Mouse (Mus musculus): ENCODE measurements at regions not wholly inside any gene's neighbourhood (a gene's known extent, or its start where the extent isn't known, plus 50 kb on each side); places are given as distances from the start of the nearest gene placed in this dataset.

DNA sequence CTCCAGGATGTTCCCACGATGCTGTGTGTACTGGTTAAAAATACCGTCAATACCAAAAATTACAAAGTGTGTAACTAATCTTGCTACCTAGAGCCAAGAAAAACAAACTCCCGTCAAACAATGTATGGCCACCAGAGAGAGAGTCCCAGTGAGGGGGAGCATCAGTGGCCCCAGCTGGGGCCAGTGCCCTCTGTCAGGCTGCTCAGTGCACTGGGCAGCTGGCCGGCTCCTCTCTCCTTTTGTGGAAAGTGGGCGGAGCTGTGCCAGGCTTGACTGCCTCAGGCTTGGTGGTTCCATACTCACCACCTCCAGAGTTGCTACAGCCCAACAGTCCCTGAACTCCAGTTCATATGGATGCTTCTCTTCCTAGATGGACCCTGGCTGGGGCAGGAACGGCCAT lies 53.8 kb upstream of the Sept5 start:
- no peak overlapping the region for H3K27ac ChIP-seq (ENCODE audit: insufficient read depth, low read depth, low read length)
- peaks cover 10% of the 10 kb centered on the region for H3K4me1 ChIP-seq (ENCODE audit: control insufficient read depth, insufficient read depth, low read length)
- no peak for TF ChIP-seq POLR2A (IDR thresholded peaks at IDR 0.05; ENCODE audit: borderline replicate concordance, low read depth, low read length)
- TF ChIP-seq CTCF (IDR thresholded peaks at IDR 0.05; ENCODE audit: low read depth, low read length) = no peak
- no peak overlapping the region for H3K4me3 ChIP-seq (ENCODE audit: insufficient read depth, low read length)

DNA sequence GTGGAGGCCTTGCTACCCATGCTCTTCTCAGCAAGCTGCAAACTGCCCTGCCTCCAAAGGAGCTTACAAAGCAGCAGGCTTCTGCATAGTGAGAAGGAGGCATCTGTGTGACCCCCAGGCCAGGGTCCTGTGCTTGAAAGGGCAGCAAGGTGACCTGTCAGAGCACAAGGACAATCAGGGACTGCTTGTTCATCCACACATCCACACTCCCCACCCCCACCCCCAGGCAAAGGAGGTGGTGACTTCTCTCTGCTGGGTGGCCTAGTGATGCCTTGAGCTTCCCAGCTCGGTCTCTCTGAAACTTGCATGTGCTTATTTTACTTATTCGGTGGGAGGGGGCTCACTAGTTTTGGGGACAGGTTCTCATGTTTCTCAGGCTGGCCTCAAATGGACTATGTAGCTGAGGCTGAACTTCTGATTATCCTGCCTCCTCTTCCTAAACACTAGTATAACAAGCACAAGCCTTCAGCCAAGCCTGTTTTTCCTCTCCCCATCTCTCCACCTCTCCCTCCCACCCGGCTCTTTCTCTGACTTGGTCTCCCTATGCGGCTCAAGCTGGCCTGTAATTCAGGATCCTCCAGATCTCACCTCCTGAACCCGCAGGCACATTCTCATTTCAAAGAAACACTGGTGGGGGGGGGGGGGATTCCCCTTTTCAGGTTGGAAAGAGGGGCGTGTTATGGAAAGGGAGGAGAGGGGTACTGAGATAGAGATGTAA lies 56.4 kb upstream of the Sept5 start:
- no peak for TF ChIP-seq POLR2A (IDR thresholded peaks at IDR 0.05; ENCODE audit: borderline replicate concordance, low read depth, low read length)
- TF ChIP-seq CTCF (IDR thresholded peaks at IDR 0.05; ENCODE audit: low read depth, low read length) = no peak
- Histone ChIP-seq H3K4me1 (ENCODE audit: control insufficient read depth, insufficient read depth, low read length) (no peaks in the 10 kb centered on the region), H3K27ac (ENCODE audit: insufficient read depth, low read depth, low read length) (no peak overlapping the region), H3K4me3 (ENCODE audit: insufficient read depth, low read length) (no peak overlapping the region)

DNA sequence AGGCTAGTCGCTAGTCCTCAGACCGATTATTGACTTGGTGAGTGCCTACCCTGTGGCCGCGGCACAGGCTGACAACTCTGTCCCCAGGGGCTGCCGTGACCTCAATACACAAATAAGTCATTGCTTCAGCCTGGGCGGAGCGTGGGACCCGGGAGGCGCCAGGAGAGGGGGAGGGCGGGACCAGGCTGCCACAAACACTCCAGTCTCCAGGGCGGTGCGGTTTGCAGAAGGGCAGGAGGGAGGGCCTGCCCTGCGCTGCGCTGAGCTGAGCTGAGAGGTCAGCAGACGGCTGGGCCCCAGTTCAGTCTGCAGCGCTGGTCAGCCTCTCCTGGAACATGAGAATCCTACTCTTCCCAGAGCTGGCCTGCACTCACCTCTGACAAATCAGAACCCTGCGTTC lies 57.2 kb upstream of the Sept5 start:
- H3K4me1 ChIP-seq (ENCODE audit: control insufficient read depth, insufficient read depth, low read length) = no peaks in the 10 kb centered on the region
- peak overlapping the region; percentile 7; the same call in 1 of the 2 replicates for H3K27ac ChIP-seq (ENCODE audit: insufficient read depth, low read depth, low read length)
- H3K4me3 ChIP-seq (ENCODE audit: insufficient read depth, low read length) = peak overlapping the region; percentile 43
- TF ChIP-seq CTCF (IDR thresholded peaks at IDR 0.05; ENCODE audit: low read depth, low read length) = no peak
- TF ChIP-seq POLR2A (IDR thresholded peaks at IDR 0.05; ENCODE audit: borderline replicate concordance, low read depth, low read length) = no peak

DNA sequence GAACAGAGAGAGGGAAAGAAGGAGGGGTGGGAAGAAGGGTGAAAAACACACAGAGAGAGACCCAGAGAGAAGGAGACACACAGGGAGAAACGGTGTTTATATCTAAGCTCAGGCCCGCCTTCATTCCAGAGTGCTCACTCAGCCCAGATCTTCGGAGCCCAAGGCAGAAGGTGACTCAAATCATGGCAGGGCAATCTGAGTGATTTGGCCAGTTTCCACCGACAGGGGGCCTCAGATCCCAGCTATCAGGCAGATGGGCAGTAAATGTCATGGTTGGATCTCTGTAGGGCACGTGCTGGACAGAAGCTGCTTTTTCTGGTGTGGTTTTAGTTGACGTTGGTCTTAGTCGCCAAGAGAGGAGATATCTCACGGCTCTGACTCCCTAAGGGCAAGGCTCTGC lies 57.6 kb upstream of the Sept5 start:
- Histone ChIP-seq H3K4me3 (ENCODE audit: insufficient read depth, low read length) (peak overlapping the region; percentile 43), H3K4me1 (ENCODE audit: control insufficient read depth, insufficient read depth, low read length) (no peaks in the 10 kb centered on the region), H3K27ac (ENCODE audit: insufficient read depth, low read depth, low read length) (peak overlapping the region; percentile 7; the same call in 1 of the 2 replicates)
- TF ChIP-seq POLR2A (IDR thresholded peaks at IDR 0.05; ENCODE audit: borderline replicate concordance, low read depth, low read length) (no peak), CTCF (IDR thresholded peaks at IDR 0.05; ENCODE audit: low read depth, low read length) (peak; percentile 55)

DNA sequence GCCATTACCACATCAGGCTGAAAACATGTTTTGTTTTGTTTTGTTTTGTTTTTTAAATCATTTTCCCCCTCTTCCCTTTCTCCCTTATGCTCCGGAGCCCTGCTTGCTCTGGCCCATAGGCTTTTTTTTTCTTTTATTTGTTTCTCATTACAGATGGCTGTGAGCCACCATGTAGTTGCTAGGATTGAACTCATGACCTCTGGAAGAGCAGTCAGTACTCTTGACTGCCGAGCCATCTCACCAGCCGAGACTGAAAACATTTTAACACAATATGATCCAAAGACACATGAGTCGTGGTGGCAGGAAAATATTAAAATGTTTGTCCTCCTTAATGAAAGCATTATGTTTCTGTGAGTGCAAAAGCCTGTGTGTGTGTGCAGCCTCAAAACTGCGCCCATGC lies 65.8 kb upstream of the Sept5 start:
- Histone ChIP-seq H3K4me1 (ENCODE audit: control insufficient read depth, insufficient read depth, low read length) (no peaks in the 10 kb centered on the region), H3K27ac (ENCODE audit: insufficient read depth, low read depth, low read length) (no peak overlapping the region), H3K4me3 (ENCODE audit: insufficient read depth, low read length) (no peak overlapping the region)
- no peak for TF ChIP-seq POLR2A (IDR thresholded peaks at IDR 0.05; ENCODE audit: borderline replicate concordance, low read depth, low read length)

DNA sequence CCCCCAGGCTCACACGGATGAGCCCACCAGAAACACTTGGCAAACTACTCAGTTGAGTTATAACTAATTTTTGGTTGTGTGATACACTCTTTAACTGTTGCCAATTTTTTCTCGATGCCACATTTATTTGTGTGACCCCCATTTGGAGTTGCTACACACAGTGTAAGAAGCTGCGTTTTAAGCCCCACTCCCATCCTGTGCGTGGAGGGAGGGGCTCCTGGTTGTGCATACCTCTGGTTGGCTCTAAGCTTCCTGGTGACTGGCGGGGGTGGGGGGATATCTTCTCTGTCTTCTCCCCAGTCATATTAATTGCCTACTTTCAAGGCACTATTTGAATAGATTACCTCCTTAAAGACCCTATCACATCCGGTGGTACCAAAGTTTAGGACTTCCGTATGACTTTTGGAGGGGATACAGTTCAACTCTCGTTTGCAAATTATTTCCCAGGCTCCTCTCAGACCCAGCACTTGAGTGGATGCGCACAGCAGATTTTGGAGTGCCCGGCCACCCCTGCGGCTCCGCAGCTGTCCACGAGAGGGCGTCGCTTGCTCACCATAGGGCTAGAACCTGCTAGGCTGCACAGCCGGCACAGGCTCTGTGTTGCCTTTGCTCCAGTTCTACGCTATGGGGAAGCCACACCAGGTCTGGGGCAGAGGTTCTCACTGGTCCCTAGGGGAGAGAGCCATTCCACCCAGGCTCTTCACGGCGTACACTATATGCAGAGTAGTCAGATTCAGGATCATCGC lies 66.5 kb upstream of the Sept5 start:
- peak; percentile 66 for TF ChIP-seq CTCF (IDR thresholded peaks at IDR 0.05; ENCODE audit: low read depth, low read length)
- no peak for TF ChIP-seq POLR2A (IDR thresholded peaks at IDR 0.05; ENCODE audit: borderline replicate concordance, low read depth, low read length)
- H3K4me3 ChIP-seq (ENCODE audit: insufficient read depth, low read length) = no peak overlapping the region
- H3K27ac ChIP-seq (ENCODE audit: insufficient read depth, low read depth, low read length) = no peak overlapping the region
- H3K4me1 ChIP-seq (ENCODE audit: control insufficient read depth, insufficient read depth, low read length) = no peaks in the 10 kb centered on the region

DNA sequence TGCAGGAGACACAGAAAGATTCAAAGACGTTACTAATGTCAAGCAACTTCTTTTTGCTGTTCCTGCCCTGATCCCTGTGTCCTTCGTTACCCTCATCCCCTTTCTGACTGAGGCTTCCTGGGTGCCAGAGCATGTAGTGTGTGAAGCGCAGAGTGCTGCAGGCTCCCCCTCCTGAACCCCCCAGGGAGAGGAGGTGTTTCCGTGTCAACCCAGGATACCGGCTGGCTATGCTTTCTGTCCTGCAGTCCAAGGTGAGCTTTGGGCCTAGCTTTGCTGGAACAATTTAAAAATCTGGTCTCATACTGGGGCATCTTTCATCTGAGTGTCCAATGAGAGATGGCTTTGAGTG lies 67.0 kb upstream of the Sept5 start:
- TF ChIP-seq POLR2A (IDR thresholded peaks at IDR 0.05; ENCODE audit: borderline replicate concordance, low read depth, low read length) (no peak), CTCF (IDR thresholded peaks at IDR 0.05; ENCODE audit: low read depth, low read length) (no peak)
- H3K4me1 ChIP-seq (ENCODE audit: control insufficient read depth, insufficient read depth, low read length) = no peaks in the 10 kb centered on the region
- no peak overlapping the region for H3K27ac ChIP-seq (ENCODE audit: insufficient read depth, low read depth, low read length)
- H3K4me3 ChIP-seq (ENCODE audit: insufficient read depth, low read length) = no peak overlapping the region

DNA sequence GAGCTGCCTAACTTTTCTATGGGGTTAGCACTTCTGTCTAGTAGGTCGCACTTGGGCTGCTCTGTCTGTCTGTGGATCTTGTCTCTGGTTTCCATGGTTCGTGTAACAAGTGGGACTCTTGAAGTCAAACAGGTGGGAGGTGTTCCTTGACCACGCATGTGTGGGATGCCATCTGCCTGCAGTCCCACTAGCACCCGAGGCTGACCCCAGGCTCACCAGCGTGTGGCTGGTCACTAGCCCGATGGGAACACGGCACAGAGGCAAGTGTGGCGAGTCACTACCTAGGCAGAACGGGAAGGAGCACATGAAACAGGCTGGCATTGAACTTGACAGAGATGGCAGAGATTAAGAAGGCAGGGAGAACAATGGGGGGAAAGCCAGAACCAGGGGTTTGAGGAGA lies 72.5 kb upstream of the Cldn5 start:
- H3K27ac ChIP-seq (ENCODE audit: insufficient read depth, low read depth, low read length) = no peak overlapping the region
- H3K4me3 ChIP-seq (ENCODE audit: insufficient read depth, low read length) = no peak overlapping the region
- peaks cover 9% of the 10 kb centered on the region for H3K4me1 ChIP-seq (ENCODE audit: control insufficient read depth, insufficient read depth, low read length)
- TF ChIP-seq POLR2A (IDR thresholded peaks at IDR 0.05; ENCODE audit: borderline replicate concordance, low read depth, low read length) (no peak), CTCF (IDR thresholded peaks at IDR 0.05; ENCODE audit: low read depth, low read length) (no peak)

DNA sequence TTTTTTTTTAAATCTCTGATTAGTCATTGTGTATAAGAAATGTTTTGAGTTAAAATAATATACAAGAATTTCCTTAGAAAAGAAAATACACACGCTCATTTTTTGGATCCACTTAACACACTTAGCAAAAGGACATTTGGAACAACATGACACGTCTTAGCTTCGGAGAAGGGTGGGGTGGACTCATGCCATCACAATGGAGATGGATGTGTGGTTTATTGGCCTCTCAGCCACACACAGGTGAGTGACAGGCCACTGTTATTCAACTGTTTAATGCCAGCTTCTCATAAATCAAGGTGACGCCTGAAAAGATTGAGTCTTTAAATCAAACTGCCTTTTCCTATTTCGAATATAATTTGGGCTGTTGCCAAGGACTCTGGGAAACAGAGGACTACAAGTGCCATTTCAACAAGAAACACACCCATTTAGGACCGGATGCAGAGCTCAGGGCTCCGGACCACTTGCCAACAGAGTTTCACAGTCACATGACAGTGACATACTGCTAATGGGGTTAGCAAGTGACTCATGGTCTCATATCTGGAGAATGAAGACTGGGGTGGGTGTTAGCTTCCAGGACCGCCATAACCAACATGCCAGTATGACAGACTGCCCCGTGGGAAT lies 71.5 kb upstream of the Cldn5 start:
- H3K27ac ChIP-seq (ENCODE audit: insufficient read depth, low read depth, low read length) = no peak overlapping the region
- H3K4me3 ChIP-seq (ENCODE audit: insufficient read depth, low read length) = no peak overlapping the region
- no peak for TF ChIP-seq POLR2A (IDR thresholded peaks at IDR 0.05; ENCODE audit: borderline replicate concordance, low read depth, low read length)
- no peak for TF ChIP-seq CTCF (IDR thresholded peaks at IDR 0.05; ENCODE audit: low read depth, low read length)
- peaks cover 9% of the 10 kb centered on the region for H3K4me1 ChIP-seq (ENCODE audit: control insufficient read depth, insufficient read depth, low read length)

DNA sequence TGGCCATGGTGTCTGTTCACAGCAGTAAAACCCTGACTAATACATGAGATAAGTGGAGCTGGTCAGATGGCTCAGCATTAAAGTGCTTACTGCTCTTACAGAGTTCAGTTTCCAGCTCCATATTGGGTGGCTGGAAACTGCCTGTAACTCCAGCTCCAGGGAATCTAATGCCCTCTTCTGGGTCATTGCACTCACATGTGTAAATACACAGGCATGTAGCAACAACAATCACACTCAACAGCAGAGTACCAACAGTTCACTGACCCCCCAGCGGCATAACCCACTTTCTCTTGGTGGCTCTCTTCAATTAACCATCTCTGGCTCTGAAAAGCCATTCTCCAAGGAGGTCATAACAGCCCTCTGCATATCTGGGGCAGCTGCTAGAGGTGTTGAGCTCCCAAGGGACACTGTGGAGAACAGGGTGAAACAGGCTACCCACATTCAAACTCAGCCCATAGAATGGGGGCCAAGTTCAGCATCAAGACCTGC lies 65.0 kb upstream of the Cldn5 start:
- TF ChIP-seq POLR2A (IDR thresholded peaks at IDR 0.05; ENCODE audit: borderline replicate concordance, low read depth, low read length) = no peak
- no peak overlapping the region for H3K27ac ChIP-seq (ENCODE audit: insufficient read depth, low read depth, low read length)

More for the DNA sequence above, 65.0 kb upstream of the Cldn5 start:
- Histone ChIP-seq H3K4me3 (ENCODE audit: insufficient read depth, low read length) (no peak overlapping the region), H3K4me1 (ENCODE audit: control insufficient read depth, insufficient read depth, low read length) (no peaks in the 10 kb centered on the region)

Data from bone marrow macrophage, adult 2 months (primary cell).